Mouse (Mus musculus) forebrain, embryonic 15.5 days (tissue): ENCODE data around the gene Ttll11. TPM values are rescaled to one million over a fixed set of nuclear protein-coding genes. Genes with fewer than 3 reads are reported as not detected.

Experiments used
- ATAC-seq: fragments of 200-750 bp; cut with Nextera tagmentation; replicated peaks from 2 replicates; pipeline ENCODE4 v1.8.0; 2017; ENCODE audit warnings: mild to moderate bottlenecking, moderate TSS enrichment, moderate library complexity
- H3K27ac ChIP-seq: fragments of 300-500 bp; sonication (generic); replicated peaks from 2 replicates; pipeline ENCODE4 v1.5.1; 2015; ENCODE audit warnings: mild to moderate bottlenecking, inconsistent platforms
- H3K27me3 ChIP-seq: fragments of 300-500 bp; sonication (generic); 2 replicates; pipeline ENCODE4 v1.6.1; 2015; ENCODE audit warnings: inconsistent platforms
- H3K36me3 ChIP-seq: fragments of 300-500 bp; sonication (generic); 2 replicates; pipeline ENCODE4 v1.6.1; 2015; ENCODE audit warnings: mild to moderate bottlenecking, inconsistent platforms
- H3K4me1 ChIP-seq: fragments of 300-500 bp; sonication (generic); 2 replicates; pipeline ENCODE4 v1.6.1; 2015; ENCODE audit warnings: inconsistent platforms
- H3K4me2 ChIP-seq: fragments of 300-500 bp; sonication (generic); replicated peaks from 2 replicates; pipeline ENCODE4 v1.6.1; 2015; ENCODE audit warnings: mild to moderate bottlenecking, inconsistent platforms
- H3K4me3 ChIP-seq: fragments of 300-500 bp; sonication (generic); 2 replicates; pipeline ENCODE4 v1.5.1; 2015; ENCODE audit warnings: mild to moderate bottlenecking, inconsistent platforms
- H3K9ac ChIP-seq: fragments of 300-500 bp; sonication (generic); replicated peaks from 2 replicates; pipeline ENCODE4 v1.6.1; 2015; ENCODE audit warnings: mild to moderate bottlenecking, inconsistent platforms
- H3K9me3 ChIP-seq: fragments of 300-500 bp; sonication (generic); 2 replicates; pipeline ENCODE4 v1.6.1; 2016; ENCODE audit warnings: inconsistent platforms
- WGBS: fragments of 180-500 bp; shearing (Covaris S2); methylation state at CpG from one replicate; pipeline ENCODE4 v1.1.7; 2015; ENCODE audit warnings: mixed read lengths; 5-methylcytosine and 5-hydroxymethylcytosine counted together
- polyA plus RNA-seq: library from polyadenylated mRNA; unstranded; fragments of >200 nt; fragmentation: Nextera tagmentation; extraction: Ambion mirVana; gene quantifications from 2 replicates; pipeline ENCODE4 v1.2.1, GENCODE M21; 2015

Ttll11 gene
- polyA plus RNA-seq, 1 experiment from 2014 or later, result 3.0 TPM

DNA sequence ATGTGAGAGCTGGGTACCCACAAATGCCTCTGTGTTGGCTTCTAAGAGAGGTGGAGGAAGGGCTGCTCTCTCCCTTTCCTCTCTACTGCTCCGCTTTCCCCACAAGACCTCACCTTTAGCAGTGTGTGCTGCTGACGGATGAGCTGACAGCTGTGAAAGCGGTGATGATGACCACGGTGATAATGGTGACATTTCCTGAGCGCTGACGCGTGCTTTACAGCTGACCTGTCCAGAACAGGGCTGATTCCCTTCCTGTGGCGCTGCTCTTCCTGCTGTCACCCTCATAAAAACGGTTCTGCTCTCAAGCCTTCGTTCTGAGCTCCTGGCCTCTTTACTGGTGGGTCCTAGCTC lies 119.3 kb downstream of the Ttll11 start:
- no peaks in the 10 kb centered on the region for H3K27me3 ChIP-seq
- no peak overlapping the region for H3K4me3 ChIP-seq
- no peak overlapping the region for H3K9ac ChIP-seq
- ATAC-seq, result no peak
- no peaks in the 10 kb centered on the region for H3K36me3 ChIP-seq
- H3K27ac ChIP-seq, result peak overlapping the region; percentile 60; the same call in 1 of the 2 replicates
- no peaks in the 10 kb centered on the region for H3K9me3 ChIP-seq
- H3K4me1 ChIP-seq, result peaks cover 14% of the 10 kb centered on the region
- WGBS, result 71% methylated on average over 10 of the region's 10 CpGs
- no peak overlapping the region for H3K4me2 ChIP-seq

- H3K4me3 ChIP-seq, result no peak overlapping the region
- no peak overlapping the region for H3K9ac ChIP-seq
- H3K9me3 ChIP-seq, result no peaks in the 10 kb centered on the region
- no peaks in the 10 kb centered on the region for H3K27me3 ChIP-seq
- ATAC-seq, result 0 out of 2 replicates have a peak, but pooled peaks have one; percentile 39
- H3K4me1 ChIP-seq, result peaks cover 14% of the 10 kb centered on the region
- peak overlapping the region; percentile 60 for H3K27ac ChIP-seq
- WGBS, result 39% methylated on average over 7 of the region's 7 CpGs
- no peaks in the 10 kb centered on the region for H3K36me3 ChIP-seq
- H3K4me2 ChIP-seq, result no peak overlapping the region
These were observed 119.9 kb downstream of the Ttll11 start for GRCm38 (mm10) chr2:35859708-35860393.

- no peak for ATAC-seq
- no peak overlapping the region for H3K27ac ChIP-seq
- no peaks in the 10 kb centered on the region for H3K27me3 ChIP-seq
- no peak overlapping the region for H3K4me2 ChIP-seq
- H3K9ac ChIP-seq, result no peak overlapping the region
- H3K36me3 ChIP-seq, result no peaks in the 10 kb centered on the region
- no peak overlapping the region for H3K4me3 ChIP-seq
- 78% methylated on average over 6 of the region's 6 CpGs for WGBS
- H3K9me3 ChIP-seq, result no peaks in the 10 kb centered on the region
- peaks cover 14% of the 10 kb centered on the region for H3K4me1 ChIP-seq
These were observed 121.4 kb downstream of the Ttll11 start for GRCm38 (mm10) chr2:35858281-35858680.

DNA sequence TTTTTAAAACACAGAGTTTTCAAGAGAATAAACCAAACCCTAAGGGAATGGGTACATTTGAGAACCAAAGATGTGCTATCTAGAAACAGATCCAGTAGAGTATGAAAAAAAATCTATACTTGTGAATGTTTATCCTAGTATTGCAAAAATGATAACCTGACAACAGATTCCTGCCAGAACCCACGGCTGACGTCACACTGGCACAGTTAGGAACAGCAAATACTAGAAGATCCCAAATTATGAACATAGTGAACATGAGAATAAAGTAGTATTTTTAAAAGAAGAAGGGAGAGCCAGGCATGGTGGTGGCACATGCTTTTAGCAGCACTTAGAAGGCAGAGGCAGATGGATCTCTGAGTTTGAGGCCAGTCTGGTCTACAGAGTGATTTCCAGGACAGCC lies 122.8 kb downstream of the Ttll11 start:
- Histone ChIP-seq H3K9me3 (no peaks in the 10 kb centered on the region), H3K27me3 (no peaks in the 10 kb centered on the region), H3K9ac (no peak overlapping the region), H3K4me1 (peaks cover 17% of the 10 kb centered on the region), H3K4me3 (no peak overlapping the region), H3K36me3 (no peaks in the 10 kb centered on the region), H3K27ac (0 out of 2 replicates have a peak overlapping the region, but pooled peaks have one; percentile 5), H3K4me2 (no peak overlapping the region)
- no peak for ATAC-seq
- 73% methylated on average over 2 of the region's 2 CpGs for WGBS

DNA sequence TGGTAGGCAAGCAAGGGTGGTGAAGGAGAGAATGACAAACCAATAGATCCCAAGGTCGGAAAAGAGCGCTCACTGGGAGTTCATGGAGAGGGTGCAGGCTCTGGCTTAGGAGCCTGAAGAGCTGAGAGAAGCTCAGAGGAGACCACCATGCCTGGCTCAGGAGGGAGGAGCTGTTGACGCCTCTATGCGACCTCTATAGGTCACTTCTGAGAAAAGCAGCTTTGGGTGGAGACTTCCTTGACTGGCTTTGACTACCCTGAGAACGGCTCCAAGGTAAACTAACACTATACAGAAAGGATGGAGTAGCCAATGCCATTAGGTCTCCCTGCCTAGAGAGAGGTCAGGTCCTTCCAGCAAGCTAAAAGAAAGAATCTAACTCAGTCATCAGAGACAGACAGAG lies 124.8 kb downstream of the Ttll11 start:
- H3K27me3 ChIP-seq, result no peaks in the 10 kb centered on the region
- ATAC-seq, result no peak
- WGBS, result 36% methylated on average over 5 of the region's 5 CpGs
- no peak overlapping the region for H3K4me2 ChIP-seq
- H3K4me3 ChIP-seq, result no peak overlapping the region
- H3K9me3 ChIP-seq, result no peaks in the 10 kb centered on the region
- H3K36me3 ChIP-seq, result no peaks in the 10 kb centered on the region
- no peak overlapping the region for H3K27ac ChIP-seq
- H3K9ac ChIP-seq, result no peak overlapping the region
- H3K4me1 ChIP-seq, result peaks cover 21% of the 10 kb centered on the region

- H3K27ac ChIP-seq, result no peak overlapping the region; the same call in 1 of the 2 replicates
- 59% methylated on average over 4 of the region's 4 CpGs for WGBS
- no peak overlapping the region for H3K4me3 ChIP-seq
- H3K4me2 ChIP-seq, result no peak overlapping the region
- H3K27me3 ChIP-seq, result no peaks in the 10 kb centered on the region
- no peaks in the 10 kb centered on the region for H3K36me3 ChIP-seq
- no peak overlapping the region for H3K9ac ChIP-seq
- no peak for ATAC-seq
- H3K9me3 ChIP-seq, result no peaks in the 10 kb centered on the region
- peaks cover 13% of the 10 kb centered on the region for H3K4me1 ChIP-seq
These were observed 126.7 kb downstream of the Ttll11 start for GRCm38 (mm10) chr2:35852971-35853370.

DNA sequence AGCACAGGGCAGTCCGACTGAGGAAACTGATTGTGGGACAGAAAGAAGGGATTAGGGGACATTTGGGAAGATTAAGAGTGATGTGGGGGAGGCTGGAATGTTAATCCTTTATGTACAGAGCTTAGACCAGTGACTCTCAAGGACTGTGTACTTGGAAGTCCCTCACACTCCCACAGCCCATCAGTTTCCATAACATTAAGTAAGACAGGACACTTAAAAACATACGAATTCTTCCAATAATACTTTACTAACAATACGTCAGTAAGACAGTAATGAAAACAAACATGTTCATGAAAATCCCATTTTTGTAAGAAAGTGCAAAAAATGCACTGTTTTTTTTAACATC lies 127.6 kb downstream of the Ttll11 start:
- Histone ChIP-seq H3K4me2 (no peak overlapping the region; the same call in 1 of the 2 replicates), H3K9me3 (no peaks in the 10 kb centered on the region), H3K9ac (no peak overlapping the region), H3K4me3 (no peak overlapping the region), H3K4me1 (peaks cover 13% of the 10 kb centered on the region), H3K27ac (peak overlapping the region; percentile 52; the same call in 1 of the 2 replicates), H3K27me3 (no peaks in the 10 kb centered on the region), H3K36me3 (no peaks in the 10 kb centered on the region)
- ATAC-seq, result no peak
- whole genome bisulfite sequencing, result 32% methylated on average over 3 of the region's 3 CpGs

GRCm38 (mm10) chr2:35851420-35852163 lies 128.1 kb downstream of the Ttll11 start:
- Histone ChIP-seq H3K4me2 (no peak overlapping the region; the same call in 1 of the 2 replicates), H3K4me1 (peaks cover 13% of the 10 kb centered on the region), H3K36me3 (no peaks in the 10 kb centered on the region), H3K9ac (no peak overlapping the region), H3K4me3 (no peak overlapping the region), H3K27ac (peak overlapping the region; percentile 52; the same call in 1 of the 2 replicates), H3K9me3 (no peaks in the 10 kb centered on the region), H3K27me3 (no peaks in the 10 kb centered on the region)
- ATAC-seq, result peak; percentile 14; the same call in 1 of the 2 replicates
- WGBS, result 10% methylated on average over 17 of the region's 17 CpGs

GRCm38 (mm10) chr2:35849632-35850230 lies 130.0 kb downstream of the Ttll11 start:
- no peak overlapping the region for H3K27ac ChIP-seq
- no peak for ATAC-seq
- no peak overlapping the region for H3K9ac ChIP-seq

GRCm38 (mm10) chr2:35845611-35846504 lies 133.9 kb downstream of the Ttll11 start:
- Histone ChIP-seq H3K36me3 (no peaks in the 10 kb centered on the region), H3K4me1 (peaks cover 21% of the 10 kb centered on the region), H3K27me3 (no peaks in the 10 kb centered on the region), H3K4me3 (no peak overlapping the region), H3K9ac (no peak overlapping the region), H3K4me2 (no peak overlapping the region), H3K9me3 (no peaks in the 10 kb centered on the region), H3K27ac (peak overlapping the region; percentile 68)
- peak; percentile 38 for ATAC-seq
- 26% methylated on average over 11 of the region's 11 CpGs for whole genome bisulfite sequencing

More at GRCm38 (mm10) chr2:35849632-35850230, 130.0 kb downstream of the Ttll11 start:
- H3K9me3 ChIP-seq, result no peaks in the 10 kb centered on the region
- no peaks in the 10 kb centered on the region for H3K27me3 ChIP-seq
- no peaks in the 10 kb centered on the region for H3K36me3 ChIP-seq
- no peak overlapping the region for H3K4me2 ChIP-seq
- H3K4me3 ChIP-seq, result no peak overlapping the region
- 18% methylated on average over 10 of the region's 10 CpGs for WGBS
- H3K4me1 ChIP-seq, result peaks cover 25% of the 10 kb centered on the region

GRCm38 (mm10) chr2:35843896-35844690 lies 135.6 kb downstream of the Ttll11 start:
- 38% methylated on average over 13 of the region's 13 CpGs for WGBS
- peaks cover 26% of the 10 kb centered on the region for H3K4me1 ChIP-seq
- no peak for ATAC-seq

More at GRCm38 (mm10) chr2:35843896-35844690, 135.6 kb downstream of the Ttll11 start:
- no peaks in the 10 kb centered on the region for H3K36me3 ChIP-seq
- H3K9me3 ChIP-seq, result no peaks in the 10 kb centered on the region
- H3K4me3 ChIP-seq, result no peak overlapping the region
- H3K27me3 ChIP-seq, result no peaks in the 10 kb centered on the region
- H3K27ac ChIP-seq, result no peak overlapping the region
- H3K9ac ChIP-seq, result no peak overlapping the region
- no peak overlapping the region for H3K4me2 ChIP-seq
